Mouse (Mus musculus): ENCODE results near the gene Map3k4.

The Map3k4 gene

GRCm38 (mm10) chr17:12273032-12273431, 45.6 kb downstream of the Map3k4 start:
- DNase-seq (ENCODE audit: extremely low spot score, low read depth, low spot score): no peak

- no peak for DNase-seq (ENCODE audit: extremely low spot score, low read depth, low spot score)
These were observed 46.8 kb downstream of the Map3k4 start for GRCm38 (mm10) chr17:12271805-12272204.

GRCm38 (mm10) chr17:12268538-12268937, 50.1 kb downstream of the Map3k4 start:
- DNase-seq (ENCODE audit: extremely low spot score, low read depth, low spot score): no peak

- no peak for DNase-seq (ENCODE audit: extremely low spot score, low read depth, low spot score)
These were observed 50.5 kb downstream of the Map3k4 start for GRCm38 (mm10) chr17:12268091-12268490.

- no peak for DNase-seq (ENCODE audit: extremely low spot score, low read depth, low spot score)
These were observed 52.3 kb downstream of the Map3k4 start for GRCm38 (mm10) chr17:12265969-12266925.

- DNase-seq (ENCODE audit: extremely low spot score, low read depth, low spot score): no peak
These were observed 54.3 kb downstream of the Map3k4 start for GRCm38 (mm10) chr17:12264293-12264692.

GRCm38 (mm10) chr17:12263787-12264186, 54.8 kb downstream of the Map3k4 start:
- DNase-seq (ENCODE audit: extremely low spot score, low read depth, low spot score): no peak

GRCm38 (mm10) chr17:12262851-12263250, 55.7 kb downstream of the Map3k4 start:
- DNase-seq (ENCODE audit: extremely low spot score, low read depth, low spot score): no peak

- DNase-seq (ENCODE audit: extremely low spot score, low read depth, low spot score): no peak
These were observed 56.7 kb downstream of the Map3k4 start for GRCm38 (mm10) chr17:12261887-12262286.

GRCm38 (mm10) chr17:12261376-12261775, 57.2 kb downstream of the Map3k4 start:
- no peak for DNase-seq (ENCODE audit: extremely low spot score, low read depth, low spot score)

- DNase-seq (ENCODE audit: extremely low spot score, low read depth, low spot score): no peak
These were observed 58.6 kb downstream of the Map3k4 start for GRCm38 (mm10) chr17:12259957-12260356.

GRCm38 (mm10) chr17:12258517-12258916, 60.1 kb downstream of the Map3k4 start:
- DNase-seq (ENCODE audit: extremely low spot score, low read depth, low spot score): no peak

GRCm38 (mm10) chr17:12256142-12256541, 62.5 kb downstream of the Map3k4 start:
- DNase-seq (ENCODE audit: extremely low spot score, low read depth, low spot score): no peak

- DNase-seq (ENCODE audit: extremely low spot score, low read depth, low spot score): no peak
These were observed 68.0 kb downstream of the Map3k4 start for GRCm38 (mm10) chr17:12250581-12250980.

GRCm38 (mm10) chr17:12249783-12250504, 68.7 kb downstream of the Map3k4 start:
- DNase-seq (ENCODE audit: extremely low spot score, low read depth, low spot score): no peak

- DNase-seq (ENCODE audit: extremely low spot score, low read depth, low spot score): no peak
These were observed 77.9 kb downstream of the Map3k4 start for GRCm38 (mm10) chr17:12240701-12241100.

GRCm38 (mm10) chr17:12232724-12233123, 85.9 kb downstream of the Map3k4 start:
- no peak for DNase-seq (ENCODE audit: extremely low spot score, low read depth, low spot score)

GRCm38 (mm10) chr17:12231087-12231486, 87.5 kb downstream of the Map3k4 start:
- DNase-seq (ENCODE audit: extremely low spot score, low read depth, low spot score): no peak

- DNase-seq (ENCODE audit: extremely low spot score, low read depth, low spot score): no peak
These were observed 88.4 kb downstream of the Map3k4 start for GRCm38 (mm10) chr17:12230167-12230566.

- DNase-seq (ENCODE audit: extremely low spot score, low read depth, low spot score): no peak
These were observed 88.8 kb downstream of the Map3k4 start for GRCm38 (mm10) chr17:12229756-12230155.

GRCm38 (mm10) chr17:12228471-12228870, 90.1 kb downstream of the Map3k4 start:
- DNase-seq (ENCODE audit: extremely low spot score, low read depth, low spot score): no peak

GRCm38 (mm10) chr17:12228001-12228400, 90.6 kb downstream of the Map3k4 start:
- no peak for DNase-seq (ENCODE audit: extremely low spot score, low read depth, low spot score)

Measured in hindlimb bud, embryonic 11.5 days (tissue).